Mouse (Mus musculus) E14TG2a.4 (cell line): ENCODE results near the gene Oxld1.

ENCODE experiments used
- CTCF ChIP-seq: conservative IDR thresholded peaks from 2 replicates; pipeline ENCODE4 v1.5.1; 2014; ENCODE audit warnings: low read length
- POU5F1 ChIP-seq: IDR thresholded peaks from 2 replicates; pipeline ENCODE4 v1.6.1; 2014; ENCODE audit warnings: low read length, borderline replicate concordance

DNA sequence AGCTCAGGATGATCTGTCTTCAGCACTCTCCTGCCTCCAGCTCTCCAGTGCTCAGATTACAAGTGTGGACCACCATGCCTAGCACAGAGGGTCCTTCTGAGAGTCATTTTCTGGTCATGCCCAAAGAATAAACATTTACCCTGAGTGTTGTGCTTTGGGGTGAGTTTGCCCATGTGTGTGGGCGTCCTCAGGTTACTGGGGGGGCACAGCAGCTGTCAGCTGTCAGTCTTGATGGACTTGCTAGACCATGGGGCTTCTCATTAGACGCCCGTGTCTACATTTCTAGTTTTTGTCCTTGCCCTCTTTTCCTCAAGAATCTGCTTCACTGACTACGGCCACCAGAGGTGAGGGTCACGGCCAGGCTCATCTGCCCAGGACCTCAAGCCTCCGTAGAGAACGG is 10.7 kb downstream of the Oxld1 start:
- TF ChIP-seq CTCF (no peak), POU5F1 (no peak)
